Mouse (Mus musculus): ENCODE data around the gene Stra6.

The Stra6 gene

DNA sequence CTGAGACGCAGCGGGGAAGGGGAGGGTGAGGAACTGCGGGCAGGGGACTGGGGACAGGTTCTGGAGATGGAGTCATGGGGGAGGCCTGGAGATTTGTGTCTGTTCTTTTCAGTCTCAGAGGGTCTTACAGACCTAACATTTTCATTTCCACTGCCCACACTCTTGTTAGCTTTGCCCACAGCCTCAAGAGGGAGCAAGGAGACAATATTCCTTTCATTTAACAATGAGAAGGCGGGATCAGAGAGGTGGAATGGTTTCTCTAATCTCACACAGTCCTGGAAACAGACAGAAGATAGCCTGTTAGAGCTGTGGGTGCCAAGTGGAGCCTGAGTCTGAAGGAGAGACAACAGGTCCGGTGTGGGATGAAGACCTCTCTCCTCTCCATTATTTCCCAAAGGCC is 11.7 kb upstream of the Stra6 start:
- DNase-seq, result no peak

DNA sequence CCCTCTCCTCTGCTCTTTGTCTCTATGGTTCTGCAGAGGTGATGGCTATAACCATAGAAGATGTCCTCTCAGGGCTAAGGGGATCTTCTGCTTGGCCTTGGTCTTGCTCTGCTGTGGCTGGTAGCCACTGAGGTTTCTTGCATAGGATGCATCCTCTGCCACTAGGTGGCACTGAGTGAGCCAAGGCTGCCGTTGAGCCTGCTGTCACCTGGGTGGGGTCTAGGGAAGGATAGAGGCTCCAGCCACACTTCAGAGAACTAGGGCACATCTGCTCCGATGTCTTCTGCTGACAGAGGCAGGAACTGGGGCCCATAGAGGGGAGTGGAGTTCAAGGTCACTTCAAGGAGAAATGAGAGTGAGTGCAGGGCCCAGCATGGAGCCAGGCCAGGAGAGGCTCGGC is 10.5 kb upstream of the Stra6 start:
- peak; percentile 43 to 55 for DNase-seq

DNA sequence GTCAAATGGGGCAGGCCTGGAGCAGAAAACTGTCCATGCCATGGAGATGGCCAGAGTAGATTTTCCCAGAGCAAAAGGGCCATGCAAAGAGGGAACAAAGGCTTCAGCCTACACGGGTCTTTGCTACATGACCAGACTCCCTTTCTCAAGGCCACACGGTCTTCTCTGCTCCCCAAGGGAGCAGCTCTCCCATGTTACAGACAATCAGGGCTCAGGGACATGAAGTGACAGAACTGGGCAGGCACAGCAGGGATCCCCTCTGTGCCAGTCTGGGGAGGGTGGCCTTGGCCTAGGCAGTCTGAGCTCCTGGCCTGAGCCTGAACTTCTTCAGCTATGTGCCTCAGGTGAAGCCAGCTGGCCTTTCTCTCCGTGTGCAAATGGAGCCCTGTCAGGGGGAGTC is 10.0 kb upstream of the Stra6 start:
- no peak for DNase-seq

DNA sequence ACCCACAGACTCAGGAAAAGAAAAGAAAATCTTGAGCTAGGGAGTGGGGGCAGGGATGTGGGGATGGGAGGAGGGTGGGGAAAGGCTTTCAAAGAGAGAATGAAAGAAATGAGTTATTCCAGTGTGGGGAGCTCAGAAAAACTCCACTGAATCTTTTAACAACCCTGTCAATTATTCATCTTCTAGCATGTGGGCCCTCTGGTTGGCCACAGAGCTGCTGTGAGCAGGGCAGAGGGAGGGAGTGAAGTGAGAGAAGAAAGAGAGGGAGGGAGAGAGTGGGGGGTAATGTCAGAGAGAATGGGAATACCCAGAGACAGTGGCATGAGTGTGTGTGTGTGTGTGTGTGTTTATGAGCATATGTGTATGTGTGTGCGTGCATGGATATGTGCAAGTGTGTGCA is 9.6 kb upstream of the Stra6 start:
- DNase-seq, result no peak

DNA sequence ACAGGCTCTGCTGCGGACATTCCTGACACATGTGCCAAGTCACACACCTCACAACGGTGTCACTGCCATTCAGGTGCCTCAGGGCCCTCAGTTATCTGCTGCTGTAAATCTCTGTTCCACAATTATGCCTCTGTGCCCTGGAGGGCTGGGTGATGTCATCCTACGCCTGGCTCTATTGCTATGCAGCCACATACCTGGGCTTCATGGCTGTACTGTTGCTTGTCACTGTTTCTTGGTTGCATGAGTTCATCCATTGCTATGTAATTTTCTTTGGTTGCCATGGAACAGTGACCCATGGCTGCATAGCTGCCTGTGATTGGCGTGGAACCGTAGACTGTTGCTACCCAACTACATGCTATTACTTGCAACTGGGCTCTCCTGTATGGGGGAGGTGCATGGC is 7.9 kb upstream of the Stra6 start:
- DNase-seq, result no peak

DNA sequence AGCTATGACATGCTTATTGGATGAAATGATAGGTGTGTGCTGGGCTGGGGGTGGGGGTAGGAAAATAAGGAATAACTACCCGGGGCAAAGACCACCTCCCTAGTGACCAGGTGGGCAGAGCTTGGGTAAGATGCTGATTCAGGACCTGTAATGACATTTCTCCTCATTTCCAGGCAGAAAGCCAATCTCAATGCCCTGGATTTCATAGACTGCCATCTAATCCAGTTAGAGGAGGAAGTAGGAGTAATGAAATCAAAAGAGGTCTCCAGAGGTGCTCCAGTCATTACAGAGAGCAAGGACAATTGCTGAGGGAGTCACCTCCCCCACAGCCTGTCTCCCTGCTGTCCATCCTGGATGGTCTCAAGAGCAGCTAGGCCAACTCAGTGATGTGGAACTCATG is 3.7 kb upstream of the Stra6 start:
- DNase-seq, result no peak

DNA sequence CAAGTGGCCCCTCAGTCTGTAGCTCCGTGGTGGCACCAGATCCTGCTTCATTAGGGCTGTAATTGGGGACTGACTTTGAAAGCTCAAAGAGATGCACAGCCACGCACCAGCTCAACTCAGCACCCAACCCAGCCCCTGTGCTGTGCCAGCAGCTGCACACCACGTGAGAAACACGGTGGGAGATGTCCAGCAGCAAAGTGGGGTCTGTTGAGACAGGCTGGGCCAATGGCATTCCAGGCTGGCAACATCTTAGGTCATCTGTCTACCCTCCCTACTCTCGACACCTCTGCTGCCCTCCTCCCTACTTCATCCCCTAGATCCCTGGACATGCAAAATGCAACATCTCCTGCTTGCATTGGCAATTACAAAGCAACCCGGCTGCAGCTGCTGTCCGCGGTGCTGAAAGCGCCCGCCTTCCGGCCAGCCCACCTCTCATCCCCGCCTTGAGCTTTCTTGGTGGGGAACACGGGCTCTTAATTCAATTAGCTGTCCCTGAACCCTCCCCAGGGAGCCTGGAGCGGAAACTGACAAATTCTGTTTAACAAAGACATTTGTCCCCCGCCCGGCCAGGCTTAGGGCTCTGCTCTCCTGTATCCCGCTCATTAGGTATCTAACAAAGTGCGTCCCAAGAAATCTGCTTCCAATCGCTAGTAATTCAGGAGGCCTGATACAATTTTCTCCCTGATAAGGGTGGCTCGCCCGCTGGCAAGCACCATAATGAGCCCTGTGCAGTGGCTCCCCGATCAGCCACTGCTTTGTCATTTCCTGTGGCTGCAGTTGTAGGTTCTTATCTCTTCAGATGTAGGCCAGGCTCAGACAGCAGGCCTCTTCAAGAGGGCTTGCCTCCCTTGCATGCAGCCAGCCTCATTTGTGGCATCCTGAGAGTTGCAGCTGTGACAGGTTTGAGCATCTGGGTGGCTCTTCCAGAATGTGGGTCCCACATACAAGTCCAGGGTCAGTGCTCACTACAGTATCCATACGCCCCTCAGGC is 2.6 kb upstream of the Stra6 start:
- peak; percentile 59 to 73 for DNase-seq

DNA sequence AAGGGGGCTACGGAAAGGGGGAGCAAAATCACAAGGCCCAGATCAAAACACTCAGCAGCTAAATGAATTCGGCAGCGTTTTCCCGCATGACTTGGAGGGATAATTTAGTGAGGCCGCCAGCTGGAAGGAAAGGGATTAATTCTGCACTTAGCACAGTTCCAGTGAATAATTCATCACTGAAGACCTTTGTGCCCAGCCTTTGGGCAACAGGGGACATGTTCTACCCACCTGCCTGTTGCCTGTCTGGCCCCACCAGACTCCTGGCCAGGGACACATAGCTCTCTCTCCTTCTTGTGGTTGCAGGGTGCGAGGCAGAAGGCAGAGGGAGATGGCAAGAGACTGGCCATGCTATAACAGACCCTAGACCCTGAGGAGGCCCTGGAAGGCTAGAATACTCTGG is 1.9 kb downstream of the Stra6 start:
- DNase-seq, result no peak

DNA sequence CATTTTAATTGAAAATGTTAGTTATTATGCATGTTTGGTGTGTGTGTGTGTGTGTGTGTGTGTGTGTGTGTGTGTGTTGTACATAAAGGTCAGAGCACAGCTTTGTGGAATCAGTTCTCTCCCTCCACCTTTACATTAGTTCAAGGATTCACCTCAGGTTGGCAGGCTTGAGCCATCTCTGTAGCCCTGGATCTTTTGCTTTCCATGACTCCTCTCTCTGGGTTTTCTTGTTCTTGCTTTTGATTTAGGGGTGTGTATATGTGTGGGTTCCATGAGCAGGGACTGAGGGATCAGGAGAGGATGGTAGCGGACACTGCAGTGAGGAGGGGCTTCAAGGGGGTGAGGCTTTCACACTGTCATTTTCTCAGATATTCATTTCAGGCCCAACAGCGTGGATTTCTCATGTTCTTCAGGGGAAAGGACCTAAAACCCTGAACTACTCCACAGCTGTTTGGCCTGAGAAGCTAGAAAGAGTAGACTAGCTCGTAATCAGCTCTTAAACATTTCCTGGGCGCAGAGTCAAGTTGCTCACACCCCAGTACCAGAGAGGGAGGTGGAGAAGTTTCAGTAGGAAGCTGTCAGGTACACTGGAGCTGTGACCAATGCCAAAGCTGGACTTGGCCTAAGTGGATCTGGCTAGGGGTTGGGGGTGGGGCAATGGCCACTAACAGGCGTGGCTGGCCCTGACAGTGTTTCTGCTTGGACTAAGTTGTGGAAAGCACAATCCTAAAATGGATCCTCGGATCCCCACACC is 2.6 kb downstream of the Stra6 start:
- no peak for DNase-seq

DNA sequence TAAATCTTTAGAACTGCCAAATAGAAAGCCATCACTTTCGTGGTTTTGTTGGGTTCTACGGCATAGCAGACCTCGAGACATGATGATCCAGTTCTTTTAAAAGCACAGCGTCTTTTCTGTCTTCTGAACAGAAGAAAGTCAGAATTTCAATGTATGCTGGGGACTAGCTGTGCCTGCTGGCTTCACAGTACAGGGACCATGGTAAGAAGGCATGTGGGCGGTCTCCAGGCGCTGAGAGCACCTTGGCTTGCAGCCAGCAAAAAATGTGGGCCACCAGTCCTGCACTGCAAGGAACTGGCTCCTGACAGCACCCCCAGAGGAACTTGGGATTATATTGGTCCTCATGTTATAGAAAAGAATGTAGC is 3.1 kb downstream of the Stra6 start:
- no peak for DNase-seq

DNA sequence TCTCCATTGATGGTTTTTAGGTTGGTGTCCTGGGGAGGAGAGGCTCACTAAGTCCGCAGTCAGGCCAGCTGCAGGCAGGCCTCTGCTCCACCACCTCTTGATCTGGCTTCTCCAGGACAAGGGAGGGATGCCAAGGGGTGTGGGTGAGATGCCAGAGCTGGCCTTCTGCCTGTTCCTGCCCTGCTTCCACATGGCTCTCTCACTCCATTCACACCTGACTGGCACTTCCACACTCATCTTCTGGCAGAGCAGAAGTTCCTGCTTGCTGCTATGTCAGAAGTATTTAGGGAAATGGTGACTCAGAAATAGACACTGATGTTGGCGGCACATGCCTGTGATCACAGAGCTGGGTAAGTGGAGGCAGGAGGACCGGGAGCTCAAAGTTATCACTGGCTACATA is 4.0 kb downstream of the Stra6 start:
- no peak for DNase-seq

DNA sequence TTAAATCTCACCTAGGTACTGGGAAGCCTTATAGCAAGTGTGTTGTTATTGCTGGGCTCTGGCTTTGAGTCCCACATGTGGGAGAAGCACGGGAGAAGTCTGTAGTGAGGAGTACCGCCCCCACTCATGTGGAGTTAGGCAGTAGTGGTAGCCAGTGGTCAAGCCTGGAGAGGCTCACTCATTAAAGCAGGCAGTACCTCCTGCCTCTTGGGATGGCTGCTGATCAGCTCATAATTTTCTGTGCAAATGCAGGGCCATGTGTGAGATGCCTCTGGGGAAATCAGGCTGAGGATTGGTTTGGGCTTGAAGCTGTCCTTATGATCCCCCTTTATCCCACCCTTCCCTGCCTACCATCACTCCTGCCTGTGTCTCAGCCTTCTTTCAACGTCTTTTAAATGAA is 11.0 kb downstream of the Stra6 start:
- no peak for DNase-seq

DNA sequence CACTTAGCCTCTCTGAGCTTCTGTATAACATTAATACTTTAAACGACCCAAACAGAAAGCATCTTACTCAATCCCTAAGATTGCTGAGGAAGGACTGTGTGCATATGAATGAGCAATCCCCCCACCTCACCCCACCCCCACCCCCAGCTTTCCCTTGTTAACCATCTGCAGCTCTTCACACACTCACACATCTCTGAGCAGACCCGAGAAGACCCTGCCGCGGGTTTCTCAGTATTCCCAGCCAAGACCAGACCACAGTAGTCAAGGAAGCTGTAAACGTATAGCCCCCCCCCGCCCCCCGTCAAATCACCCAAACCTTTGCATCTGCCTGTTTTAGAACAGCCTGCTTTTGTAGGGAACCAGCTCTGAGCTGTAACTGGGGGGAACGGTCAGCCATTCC is 21.0 kb downstream of the Stra6 start:
- DNase-seq, result no peak

DNA sequence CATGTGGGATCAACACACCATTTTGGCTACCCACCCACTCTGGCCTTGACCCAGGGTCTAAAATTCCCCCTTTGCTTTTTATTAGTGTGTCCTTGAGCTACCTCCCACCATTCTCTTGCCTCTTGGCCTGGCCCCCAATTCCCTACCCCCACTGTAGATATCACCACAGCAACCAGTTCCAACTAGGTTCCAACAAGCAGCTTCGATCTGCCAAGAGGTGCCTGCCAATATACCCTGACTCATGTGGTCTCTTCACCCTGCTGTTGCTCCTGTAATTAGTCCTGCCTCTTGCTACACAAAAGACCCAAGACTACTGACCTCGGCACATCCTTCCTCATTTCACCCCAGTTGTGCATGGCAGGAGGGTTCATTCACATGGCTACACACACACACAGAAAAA is 21.5 kb downstream of the Stra6 start:
- DNase-seq, result no peak

DNA sequence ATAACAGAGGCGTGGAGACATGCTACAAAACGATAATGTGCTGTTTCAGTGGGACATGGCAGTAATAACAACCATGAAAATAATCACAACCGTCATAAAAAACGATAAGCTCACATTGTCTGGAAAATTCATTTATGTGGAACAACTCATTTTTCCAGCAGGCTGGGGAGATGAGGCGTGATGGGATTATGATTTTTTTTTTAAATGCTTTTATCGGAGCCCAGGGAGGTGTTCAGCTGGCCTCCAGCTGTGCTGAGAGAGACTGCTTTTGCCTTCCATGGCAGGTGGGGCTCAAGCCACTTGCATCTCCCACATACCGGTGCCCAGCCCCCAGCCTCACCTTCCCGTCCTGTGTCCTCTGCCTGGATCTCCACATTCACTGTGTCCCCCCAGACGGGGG is 22.6 kb downstream of the Stra6 start:
- no peak for DNase-seq

DNA sequence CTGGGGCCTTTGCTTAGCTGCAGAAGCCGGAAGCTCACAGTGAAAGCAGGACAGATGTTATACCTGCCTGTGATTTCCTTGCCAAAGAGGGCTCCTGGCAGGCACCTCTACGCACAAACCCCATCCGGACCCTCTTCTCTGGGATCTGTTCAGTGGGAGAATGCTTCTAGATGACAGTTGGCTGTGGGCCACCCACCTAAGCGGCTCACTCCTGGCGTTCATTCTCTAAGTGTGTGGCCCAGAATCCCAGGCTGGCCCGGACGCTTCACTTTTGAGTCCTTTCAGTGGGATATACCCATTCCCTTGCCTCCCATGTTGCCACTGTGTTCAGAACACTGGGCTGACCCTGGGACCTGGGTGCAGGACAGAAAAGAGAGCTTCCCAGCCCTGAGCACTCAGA is 23.3 kb downstream of the Stra6 start:
- DNase-seq, result no peak

DNA sequence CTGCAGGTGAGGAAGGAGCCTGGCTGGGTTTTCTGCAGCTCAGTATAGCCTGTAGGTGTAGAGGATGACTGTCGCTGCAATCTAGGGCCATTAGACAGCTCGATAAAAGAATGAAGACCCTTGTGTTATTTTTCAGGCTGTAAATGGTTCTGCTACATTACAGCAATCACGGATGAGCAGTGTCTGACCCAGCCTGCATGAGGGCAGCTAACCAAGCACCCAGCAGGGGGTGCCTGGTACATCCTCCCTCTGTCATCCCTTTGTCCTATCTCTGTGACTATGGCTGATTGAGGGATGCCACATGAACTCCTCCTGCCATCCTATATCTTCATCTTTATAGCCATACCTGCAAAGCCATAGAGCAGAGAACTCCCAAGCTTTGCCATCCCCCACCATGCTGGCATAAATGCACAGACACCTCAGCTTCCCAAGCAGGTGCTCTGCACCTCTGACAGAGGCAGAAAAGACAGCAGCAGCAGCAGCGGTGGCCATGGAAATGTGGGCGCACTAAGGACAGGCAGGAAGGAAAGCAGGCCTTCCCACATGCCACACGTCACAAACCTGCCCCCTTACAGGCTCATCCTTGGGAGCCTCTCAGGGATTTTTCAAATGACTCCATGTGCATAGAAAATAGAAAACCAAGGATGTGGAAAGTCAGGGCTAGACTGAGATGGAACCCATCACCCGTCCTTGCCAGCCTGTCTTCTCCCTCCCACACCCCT is 23.9 kb downstream of the Stra6 start:
- no peak for DNase-seq

DNA sequence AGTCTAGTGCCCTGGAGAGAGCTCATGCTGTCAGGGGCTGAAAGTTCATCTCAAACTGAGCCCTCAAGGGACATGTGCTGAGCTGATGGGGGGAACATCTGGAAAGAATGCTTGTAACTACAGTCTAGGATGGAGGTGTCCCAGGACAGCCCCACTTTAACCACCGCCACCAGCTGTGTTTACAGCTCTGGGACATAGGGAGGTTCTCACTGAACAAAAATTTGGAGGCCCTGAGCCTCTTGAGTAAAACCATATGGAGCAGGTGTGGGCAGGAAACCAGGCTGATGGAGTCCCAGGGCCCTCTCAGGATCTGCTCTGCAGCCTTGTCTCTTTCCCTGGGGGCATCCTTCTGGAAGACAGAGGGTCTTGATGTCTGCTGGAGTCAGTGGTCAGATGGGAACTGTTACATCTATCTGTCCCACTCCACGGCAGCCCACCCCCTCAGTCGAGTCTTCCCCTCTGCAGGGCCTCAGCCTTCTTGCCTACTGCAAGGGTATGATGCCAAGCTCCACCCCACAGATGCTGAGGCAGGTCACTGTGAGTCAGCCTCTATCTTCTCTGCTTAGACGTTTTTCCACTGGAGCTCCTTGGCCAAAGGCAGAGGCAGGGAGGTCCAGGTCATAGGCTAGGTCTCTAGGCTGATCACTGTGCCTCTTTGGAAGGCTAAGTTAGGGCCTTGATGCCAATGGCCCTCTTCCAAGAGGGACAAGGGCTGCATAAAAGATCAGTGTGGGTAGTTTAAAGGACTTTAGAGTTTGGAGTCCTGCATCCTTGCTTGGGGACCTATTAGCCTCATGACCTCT is 28.2 kb downstream of the Stra6 start:
- DNase-seq, result no peak

DNA sequence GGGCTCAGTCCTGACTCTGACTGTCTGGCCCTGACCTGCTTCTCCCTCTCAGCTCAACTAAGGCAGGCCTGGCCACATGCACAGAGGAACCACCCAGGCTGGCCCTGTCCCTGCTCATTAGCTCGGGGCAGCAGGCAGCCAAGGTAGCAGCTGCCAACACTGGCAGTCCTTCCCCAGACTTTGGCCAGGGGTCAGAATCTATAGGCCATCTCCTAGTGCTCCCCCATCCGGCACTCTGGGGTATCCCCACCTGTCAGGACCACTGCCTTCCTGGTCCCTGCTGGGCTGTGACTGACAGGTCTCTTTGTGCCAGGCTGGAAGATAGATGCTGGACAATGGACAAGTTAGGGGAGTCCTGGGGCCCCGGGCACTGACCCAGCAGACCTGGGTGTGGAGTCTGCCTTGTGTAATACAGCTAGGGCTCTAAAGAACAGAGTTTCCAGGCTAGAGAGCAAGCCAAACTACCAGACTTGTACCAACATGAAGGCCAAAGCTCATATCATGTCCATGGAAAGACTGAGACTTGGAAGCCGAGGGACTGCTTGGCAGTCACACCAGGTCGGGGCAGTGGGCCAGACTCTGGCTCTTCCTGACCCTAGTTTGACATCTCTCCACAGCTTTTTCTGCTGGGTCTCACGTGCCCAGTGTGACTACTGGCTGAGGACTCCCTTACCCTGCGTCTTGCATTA is 29.1 kb downstream of the Stra6 start:
- DNase-seq, result peak; percentile 15 to 58

DNA sequence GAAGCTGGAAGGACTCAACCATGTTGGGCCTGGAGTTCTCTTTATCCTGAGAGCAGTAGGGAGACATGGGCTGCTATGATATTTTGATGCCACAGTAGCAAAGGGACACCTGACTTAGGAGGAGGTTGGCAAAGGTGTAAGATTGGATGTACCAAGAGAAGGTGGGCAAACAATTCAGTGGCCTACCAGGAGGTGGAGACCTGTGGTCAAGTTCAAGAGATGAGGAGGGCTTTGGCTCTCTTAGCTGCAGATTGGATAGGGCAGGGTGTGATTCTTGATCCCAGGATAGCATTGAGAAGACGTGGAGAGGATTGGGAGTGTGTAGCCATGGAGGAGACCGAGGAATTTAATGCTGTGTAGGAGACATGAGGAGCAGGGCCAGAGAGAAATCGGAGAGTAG is 30.2 kb downstream of the Stra6 start:
- DNase-seq, result no peak

DNA sequence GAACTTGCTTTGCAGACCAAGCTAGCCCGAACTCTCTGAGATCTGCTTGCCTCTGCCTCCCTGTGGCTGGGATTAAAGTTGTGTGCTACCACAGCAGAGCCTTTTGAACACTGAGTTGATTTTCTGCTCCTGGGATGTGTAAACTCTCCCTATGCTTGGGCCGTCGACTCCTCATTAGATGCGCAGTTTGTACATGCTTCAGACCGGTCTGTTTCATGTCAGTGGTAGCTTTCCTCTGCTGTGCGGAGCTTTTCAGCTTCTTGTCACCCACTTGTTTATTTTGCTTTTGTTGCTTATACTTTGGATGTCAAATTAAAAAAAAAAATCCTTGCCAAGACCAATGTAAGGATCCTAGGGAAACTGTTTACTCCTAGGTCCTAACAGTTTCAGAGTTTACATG is 32.4 kb downstream of the Stra6 start:
- DNase-seq, result no peak

DNA sequence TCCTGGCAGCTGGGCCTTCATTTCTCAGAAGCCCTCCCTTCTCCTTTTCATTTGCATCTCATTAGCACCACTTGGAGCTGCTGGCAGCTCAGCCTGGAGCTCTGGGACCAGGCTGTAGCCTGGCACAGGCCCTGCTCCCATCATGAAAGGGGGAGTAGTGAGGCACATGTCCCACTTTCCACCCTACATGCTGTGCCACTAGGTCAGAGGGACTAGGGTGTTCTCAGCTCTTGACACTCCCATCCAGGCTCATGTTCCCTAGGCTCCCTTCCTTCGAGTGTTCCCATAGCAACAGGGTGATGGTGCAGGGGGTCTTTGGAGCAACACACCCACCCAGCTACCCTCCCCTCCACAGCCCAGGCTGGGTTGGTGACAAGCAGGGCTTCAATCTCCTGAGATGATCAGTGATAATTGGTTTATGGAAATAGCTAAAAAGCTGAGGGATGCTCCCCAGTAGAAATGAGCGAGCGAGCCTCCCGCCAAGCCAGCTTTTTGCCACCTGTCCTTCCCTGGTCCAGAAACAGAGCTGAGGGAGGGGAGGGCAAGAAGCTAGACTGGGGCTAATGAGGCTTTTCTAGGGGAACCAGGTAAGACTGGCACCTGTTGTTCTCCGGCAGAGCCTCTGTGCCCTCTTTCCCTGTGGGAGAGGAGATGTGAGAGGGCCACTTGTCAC is 33.2 kb downstream of the Stra6 start:
- DNase-seq, result no peak
